Mouse (Mus musculus): Measurements from ENCODE around the gene Tor1aip2. TPM values are rescaled to one million over a fixed set of nuclear protein-coding genes. Genes with fewer than 3 reads are reported as not detected.

Tor1aip2 gene
- polyA plus RNA-seq (2014; fragmentation: Nextera tagmentation; extraction: Ambion mirVana), result 112 and 123 TPM in 2 replicates

- ATAC-seq (ENCODE audit: low FRiP score) (peak; percentile 86), DNase-seq (ENCODE audit: low spot score) (peak; percentile 89)
- WGBS, result under 1% methylated on average over 59 of the region's 59 CpGs
- H3K9me3 ChIP-seq (ENCODE audit: control insufficient read depth, low read length), result no peaks in the 10 kb centered on the region
- peaks cover 4% of the 10 kb centered on the region; the same call in 1 of the 2 replicates for H3K36me3 ChIP-seq (ENCODE audit: control insufficient read depth, insufficient read depth, low read length)
- H3K27ac ChIP-seq (ENCODE audit: low read depth, low read length), result peak within 1 kb of the TSS; percentile 98
- no peaks in the 10 kb centered on the region for H3K4me1 ChIP-seq (replicated peaks; ENCODE audit: control insufficient read depth, insufficient read depth, low read length)
- peak within 1 kb of the TSS; percentile 94 for H3K9ac ChIP-seq (ENCODE audit: low read depth, low read length)
- H3K4me2 ChIP-seq (replicated peaks; ENCODE audit: low read depth, low read length), result peak within 1 kb of the TSS; percentile 59
- H3K27me3 ChIP-seq (ENCODE audit: control insufficient read depth, insufficient read depth, low read length), result no peaks in the 10 kb centered on the region
- H3K4me3 ChIP-seq (ENCODE audit: low read depth, low read length), result peak within 1 kb of the TSS; percentile 72
These were observed at the start of gene Tor1aip2 for GRCm38 (mm10) chr1:156035269-156035929. Gene Tor1aip2, plus strand, starts transcription at chr1:156035403.

- ATAC-seq (ENCODE audit: low FRiP score) (no peak), DNase-seq (ENCODE audit: low spot score) (no peak)
- H3K9ac ChIP-seq (ENCODE audit: low read depth, low read length), result no peak overlapping the region
- no peaks in the 10 kb centered on the region for H3K4me1 ChIP-seq (replicated peaks; ENCODE audit: control insufficient read depth, insufficient read depth, low read length)
- WGBS, result 81% methylated on average over 2 of the region's 2 CpGs
- no peaks in the 10 kb centered on the region for H3K27me3 ChIP-seq (ENCODE audit: control insufficient read depth, insufficient read depth, low read length)
- no peaks in the 10 kb centered on the region for H3K36me3 ChIP-seq (ENCODE audit: control insufficient read depth, insufficient read depth, low read length)
- no peaks in the 10 kb centered on the region for H3K9me3 ChIP-seq (ENCODE audit: control insufficient read depth, low read length)
- no peak overlapping the region for H3K27ac ChIP-seq (ENCODE audit: low read depth, low read length)
- no peak overlapping the region for H3K4me2 ChIP-seq (replicated peaks; ENCODE audit: low read depth, low read length)
- no peak overlapping the region for H3K4me3 ChIP-seq (ENCODE audit: low read depth, low read length)
These were observed 47.6 kb upstream of the Tor1aip2 start for GRCm38 (mm10) chr1:155987625-155988024.

GRCm38 (mm10) chr1:155989387-155989786 lies 45.8 kb upstream of the Tor1aip2 start:
- Histone ChIP-seq H3K4me3 (ENCODE audit: low read depth, low read length) (no peak overlapping the region), H3K4me1 (replicated peaks; ENCODE audit: control insufficient read depth, insufficient read depth, low read length) (no peaks in the 10 kb centered on the region), H3K27ac (ENCODE audit: low read depth, low read length) (no peak overlapping the region), H3K27me3 (ENCODE audit: control insufficient read depth, insufficient read depth, low read length) (no peaks in the 10 kb centered on the region), H3K9me3 (ENCODE audit: control insufficient read depth, low read length) (no peaks in the 10 kb centered on the region), H3K36me3 (ENCODE audit: control insufficient read depth, insufficient read depth, low read length) (no peaks in the 10 kb centered on the region), H3K9ac (ENCODE audit: low read depth, low read length) (no peak overlapping the region), H3K4me2 (replicated peaks; ENCODE audit: low read depth, low read length) (no peak overlapping the region)
- ATAC-seq (ENCODE audit: low FRiP score), result no peak
- WGBS, result 25% methylated on average over 2 of the region's 2 CpGs
- no peak for DNase-seq (ENCODE audit: low spot score)

- ATAC-seq (ENCODE audit: low FRiP score) (no peak), DNase-seq (ENCODE audit: low spot score) (no peak)
- Histone ChIP-seq H3K4me3 (ENCODE audit: low read depth, low read length) (no peak overlapping the region), H3K4me2 (replicated peaks; ENCODE audit: low read depth, low read length) (no peak overlapping the region), H3K36me3 (ENCODE audit: control insufficient read depth, insufficient read depth, low read length) (no peaks in the 10 kb centered on the region), H3K9ac (ENCODE audit: low read depth, low read length) (no peak overlapping the region), H3K9me3 (ENCODE audit: control insufficient read depth, low read length) (no peaks in the 10 kb centered on the region), H3K27me3 (ENCODE audit: control insufficient read depth, insufficient read depth, low read length) (no peaks in the 10 kb centered on the region), H3K4me1 (replicated peaks; ENCODE audit: control insufficient read depth, insufficient read depth, low read length) (no peaks in the 10 kb centered on the region), H3K27ac (ENCODE audit: low read depth, low read length) (no peak overlapping the region)
- WGBS, result 88% methylated on average over 11 of the region's 11 CpGs
These were observed 44.8 kb upstream of the Tor1aip2 start for GRCm38 (mm10) chr1:155990391-155990790.

- 91% methylated on average over 2 of the region's 2 CpGs for WGBS
These were observed 40.7 kb upstream of the Tor1aip2 start for GRCm38 (mm10) chr1:155994524-155994923.

GRCm38 (mm10) chr1:155995612-155996011 lies 39.6 kb upstream of the Tor1aip2 start:
- 90% methylated on average over 2 of the region's 2 CpGs for WGBS
- no peaks in the 10 kb centered on the region for H3K9me3 ChIP-seq (ENCODE audit: control insufficient read depth, low read length)
- H3K27ac ChIP-seq (ENCODE audit: low read depth, low read length), result no peak overlapping the region
- no peaks in the 10 kb centered on the region for H3K27me3 ChIP-seq (ENCODE audit: control insufficient read depth, insufficient read depth, low read length)
- no peaks in the 10 kb centered on the region for H3K4me1 ChIP-seq (replicated peaks; ENCODE audit: control insufficient read depth, insufficient read depth, low read length)
- ATAC-seq (ENCODE audit: low FRiP score) (no peak), DNase-seq (ENCODE audit: low spot score) (no peak)
- H3K36me3 ChIP-seq (ENCODE audit: control insufficient read depth, insufficient read depth, low read length), result no peaks in the 10 kb centered on the region
- no peak overlapping the region for H3K4me2 ChIP-seq (replicated peaks; ENCODE audit: low read depth, low read length)
- no peak overlapping the region for H3K9ac ChIP-seq (ENCODE audit: low read depth, low read length)
- no peak overlapping the region for H3K4me3 ChIP-seq (ENCODE audit: low read depth, low read length)

More at GRCm38 (mm10) chr1:155994524-155994923, 40.7 kb upstream of the Tor1aip2 start:
- ATAC-seq (ENCODE audit: low FRiP score) (no peak), DNase-seq (ENCODE audit: low spot score) (no peak)
- H3K9ac ChIP-seq (ENCODE audit: low read depth, low read length), result no peak overlapping the region
- no peak overlapping the region for H3K4me2 ChIP-seq (replicated peaks; ENCODE audit: low read depth, low read length)
- no peak overlapping the region for H3K27ac ChIP-seq (ENCODE audit: low read depth, low read length)
- H3K9me3 ChIP-seq (ENCODE audit: control insufficient read depth, low read length), result no peaks in the 10 kb centered on the region
- H3K36me3 ChIP-seq (ENCODE audit: control insufficient read depth, insufficient read depth, low read length), result no peaks in the 10 kb centered on the region
- H3K4me1 ChIP-seq (replicated peaks; ENCODE audit: control insufficient read depth, insufficient read depth, low read length), result no peaks in the 10 kb centered on the region
- H3K4me3 ChIP-seq (ENCODE audit: low read depth, low read length), result no peak overlapping the region
- no peaks in the 10 kb centered on the region for H3K27me3 ChIP-seq (ENCODE audit: control insufficient read depth, insufficient read depth, low read length)

- DNase-seq (ENCODE audit: low spot score) (no peak), ATAC-seq (ENCODE audit: low FRiP score) (no peak)
- Histone ChIP-seq H3K9me3 (ENCODE audit: control insufficient read depth, low read length) (no peaks in the 10 kb centered on the region), H3K27me3 (ENCODE audit: control insufficient read depth, insufficient read depth, low read length) (no peaks in the 10 kb centered on the region), H3K27ac (ENCODE audit: low read depth, low read length) (no peak overlapping the region), H3K9ac (ENCODE audit: low read depth, low read length) (no peak overlapping the region), H3K36me3 (ENCODE audit: control insufficient read depth, insufficient read depth, low read length) (peaks cover 2% of the 10 kb centered on the region; the same call in 1 of the 2 replicates), H3K4me3 (ENCODE audit: low read depth, low read length) (no peak overlapping the region), H3K4me2 (replicated peaks; ENCODE audit: low read depth, low read length) (no peak overlapping the region), H3K4me1 (replicated peaks; ENCODE audit: control insufficient read depth, insufficient read depth, low read length) (no peaks in the 10 kb centered on the region)
- 87% methylated on average over 8 of the region's 8 CpGs for WGBS
These were observed 32.8 kb upstream of the Tor1aip2 start for GRCm38 (mm10) chr1:156002366-156002765.

- Histone ChIP-seq H3K9me3 (ENCODE audit: control insufficient read depth, low read length) (no peaks in the 10 kb centered on the region), H3K9ac (ENCODE audit: low read depth, low read length) (no peak overlapping the region), H3K36me3 (ENCODE audit: control insufficient read depth, insufficient read depth, low read length) (peaks cover 2% of the 10 kb centered on the region; the same call in 1 of the 2 replicates), H3K4me2 (replicated peaks; ENCODE audit: low read depth, low read length) (no peak overlapping the region), H3K4me3 (ENCODE audit: low read depth, low read length) (no peak overlapping the region), H3K27me3 (ENCODE audit: control insufficient read depth, insufficient read depth, low read length) (no peaks in the 10 kb centered on the region), H3K27ac (ENCODE audit: low read depth, low read length) (no peak overlapping the region), H3K4me1 (replicated peaks; ENCODE audit: control insufficient read depth, insufficient read depth, low read length) (no peaks in the 10 kb centered on the region)
- 91% methylated on average over 7 of the region's 7 CpGs for WGBS
- DNase-seq (ENCODE audit: low spot score), result no peak
- no peak for ATAC-seq (ENCODE audit: low FRiP score)
These were observed 31.8 kb upstream of the Tor1aip2 start for GRCm38 (mm10) chr1:156003201-156003935.

Data from hindbrain, embryonic 11.5 days (tissue).